Mouse (Mus musculus) kidney, embryonic 16.5 days (tissue): ENCODE measurements around the gene Fam198b. TPM values are rescaled to one million over a fixed set of nuclear protein-coding genes. Genes with fewer than 3 reads are reported as not detected.

Experiments
- ATAC-seq: fragments of 200-750 bp; cut with Nextera tagmentation; 2 replicates; pipeline ENCODE4 v1.8.0; 2017; ENCODE audit warnings: moderate TSS enrichment; ENCODE audit not compliant: low FRiP score, low TSS enrichment
- H3K27ac ChIP-seq: fragments of 300-500 bp; sonication (generic); 2 replicates; pipeline ENCODE4 v1.5.1; 2014; ENCODE audit warnings: low read length
- H3K27me3 ChIP-seq: fragments of 300-500 bp; sonication (generic); 2 replicates; pipeline ENCODE4 v1.6.1; 2014; ENCODE audit warnings: low read length, control low read depth, mixed read lengths; ENCODE audit not compliant: insufficient read depth
- H3K36me3 ChIP-seq: fragments of 300-500 bp; sonication (generic); 2 replicates; pipeline ENCODE4 v1.6.1; 2014; ENCODE audit warnings: low read length, control low read depth, mixed read lengths; ENCODE audit not compliant: insufficient read depth
- H3K4me1 ChIP-seq: fragments of 300-500 bp; sonication (generic); 2 replicates; pipeline ENCODE4 v1.6.1; 2014; ENCODE audit warnings: low read length, control low read depth, mixed read lengths; ENCODE audit not compliant: insufficient read depth
- H3K4me2 ChIP-seq: fragments of 300-500 bp; sonication (generic); replicated peaks from 2 replicates; pipeline ENCODE4 v1.6.1; 2014; ENCODE audit warnings: low read depth, low read length
- H3K4me3 ChIP-seq: fragments of 300-500 bp; sonication (generic); 2 replicates; pipeline ENCODE4 v1.5.1; 2014; ENCODE audit warnings: mild to moderate bottlenecking, low read length
- H3K9ac ChIP-seq: fragments of 300-500 bp; sonication (generic); replicated peaks from 2 replicates; pipeline ENCODE4 v1.6.1; 2014; ENCODE audit warnings: low read length
- H3K9me3 ChIP-seq: fragments of 300-500 bp; sonication (generic); 2 replicates; pipeline ENCODE4 v1.6.1; 2016; ENCODE audit warnings: low read length, control low read depth
- WGBS: fragments of 180-500 bp; shearing (Covaris S2); extraction: QIAGEN DNeasy Blood & Tissue Kit; methylation state at CpG from one replicate; pipeline ENCODE4 v1.1.7; 2014; 5-methylcytosine and 5-hydroxymethylcytosine counted together
- polyA plus RNA-seq: library from polyadenylated mRNA; unstranded; fragments of >200 nt; fragmentation: Nextera tagmentation; extraction: Ambion mirVana; gene quantifications from 2 replicates; pipeline ENCODE4 v1.2.1, GENCODE M21; 2015

Fam198b gene
- polyA plus RNA-seq, 1 experiment from 2014 or later: 13.0 TPM

GRCm38 (mm10) chr3:79852108-79852507 lies 32.2 kb upstream of the Fam198b start:
- no peak overlapping the region for H3K27ac ChIP-seq
- ATAC-seq: no peak
- 84% methylated on average over 3 of the region's 3 CpGs for WGBS
- H3K9ac ChIP-seq: no peak overlapping the region
- H3K36me3 ChIP-seq: no peaks in the 10 kb centered on the region
- no peaks in the 10 kb centered on the region for H3K27me3 ChIP-seq
- H3K4me3 ChIP-seq: no peak overlapping the region
- H3K4me2 ChIP-seq: no peak overlapping the region
- H3K9me3 ChIP-seq: no peaks in the 10 kb centered on the region
- no peaks in the 10 kb centered on the region for H3K4me1 ChIP-seq

- H3K9ac ChIP-seq: no peak within 1 kb of the TSS
- ATAC-seq: peak; percentile 59
- no peak within 1 kb of the TSS for H3K4me3 ChIP-seq
- no peaks in the 10 kb centered on the region for H3K36me3 ChIP-seq
- no peak within 1 kb of the TSS for H3K4me2 ChIP-seq
- H3K9me3 ChIP-seq: no peaks in the 10 kb centered on the region
- 52% methylated on average over 8 of the region's 8 CpGs for WGBS
- H3K27me3 ChIP-seq: no peaks in the 10 kb centered on the region
- no peak within 1 kb of the TSS for H3K27ac ChIP-seq
- no peaks in the 10 kb centered on the region for H3K4me1 ChIP-seq
Measured at GRCm38 (mm10) chr3:79852654-79853166, 31.6 kb upstream of the Fam198b start, which contains the start of gene Tmem144. Gene Tmem144 (minus strand): TSS chr3:79852773.

GRCm38 (mm10) chr3:79857780-79858179 lies 26.6 kb upstream of the Fam198b start:
- Histone ChIP-seq H3K4me1 (peaks cover 4% of the 10 kb centered on the region; the same call in 1 of the 2 replicates), H3K4me2 (no peak overlapping the region), H3K36me3 (no peaks in the 10 kb centered on the region), H3K27me3 (no peaks in the 10 kb centered on the region), H3K4me3 (no peak overlapping the region), H3K9me3 (no peaks in the 10 kb centered on the region), H3K9ac (no peak overlapping the region), H3K27ac (no peak overlapping the region)
- WGBS: 48% methylated on average over 5 of the region's 5 CpGs
- ATAC-seq: no peak

- Histone ChIP-seq H3K27me3 (no peaks in the 10 kb centered on the region), H3K36me3 (no peaks in the 10 kb centered on the region), H3K4me3 (no peak overlapping the region), H3K4me2 (no peak overlapping the region), H3K9ac (no peak overlapping the region), H3K4me1 (peaks cover 4% of the 10 kb centered on the region; the same call in 1 of the 2 replicates), H3K27ac (no peak overlapping the region), H3K9me3 (no peaks in the 10 kb centered on the region)
- WGBS: 88% methylated on average over 3 of the region's 3 CpGs
- ATAC-seq: no peak
Measured at GRCm38 (mm10) chr3:79858221-79858620, 26.1 kb upstream of the Fam198b start.

GRCm38 (mm10) chr3:79864824-79865223 lies 19.5 kb upstream of the Fam198b start:
- Histone ChIP-seq H3K4me2 (no peak overlapping the region), H3K9ac (no peak overlapping the region), H3K4me3 (no peak overlapping the region), H3K4me1 (no peaks in the 10 kb centered on the region), H3K36me3 (no peaks in the 10 kb centered on the region), H3K27me3 (no peaks in the 10 kb centered on the region), H3K27ac (no peak overlapping the region), H3K9me3 (no peaks in the 10 kb centered on the region)
- ATAC-seq: 0 out of 2 replicates have a peak, but pooled peaks have one; percentile 39
- WGBS: 46% methylated on average over 7 of the region's 7 CpGs

- 43% methylated on average over 3 of the region's 3 CpGs for WGBS
- H3K36me3 ChIP-seq: no peaks in the 10 kb centered on the region
- H3K9ac ChIP-seq: no peak overlapping the region
- H3K4me3 ChIP-seq: no peak overlapping the region
- H3K4me1 ChIP-seq: no peaks in the 10 kb centered on the region
- H3K4me2 ChIP-seq: no peak overlapping the region
- ATAC-seq: no peak
- no peaks in the 10 kb centered on the region for H3K9me3 ChIP-seq
- no peaks in the 10 kb centered on the region for H3K27me3 ChIP-seq
- no peak overlapping the region for H3K27ac ChIP-seq
Measured at GRCm38 (mm10) chr3:79866089-79866488, 18.2 kb upstream of the Fam198b start.

GRCm38 (mm10) chr3:79866526-79866925 lies 17.8 kb upstream of the Fam198b start:
- Histone ChIP-seq H3K9ac (no peak overlapping the region), H3K27me3 (no peaks in the 10 kb centered on the region), H3K27ac (no peak overlapping the region), H3K36me3 (no peaks in the 10 kb centered on the region), H3K9me3 (no peaks in the 10 kb centered on the region), H3K4me2 (no peak overlapping the region), H3K4me1 (no peaks in the 10 kb centered on the region), H3K4me3 (no peak overlapping the region)
- WGBS: 67% methylated on average over 9 of the region's 9 CpGs
- ATAC-seq: 0 out of 2 replicates have a peak, but pooled peaks have one; percentile 39

GRCm38 (mm10) chr3:79867121-79867709 lies 17.1 kb upstream of the Fam198b start:
- no peak overlapping the region for H3K27ac ChIP-seq
- no peaks in the 10 kb centered on the region for H3K27me3 ChIP-seq
- WGBS: 58% methylated on average over 1 of the region's 1 CpGs
- no peaks in the 10 kb centered on the region for H3K4me1 ChIP-seq
- no peak overlapping the region for H3K4me2 ChIP-seq
- no peak for ATAC-seq
- H3K4me3 ChIP-seq: no peak overlapping the region
- H3K9me3 ChIP-seq: no peaks in the 10 kb centered on the region
- no peaks in the 10 kb centered on the region for H3K36me3 ChIP-seq
- H3K9ac ChIP-seq: no peak overlapping the region

GRCm38 (mm10) chr3:79875471-79875870 lies 8.9 kb upstream of the Fam198b start:
- Histone ChIP-seq H3K36me3 (no peaks in the 10 kb centered on the region), H3K27ac (no peak overlapping the region), H3K4me3 (no peak overlapping the region), H3K4me1 (peaks cover 8% of the 10 kb centered on the region; the same call in 1 of the 2 replicates), H3K4me2 (no peak overlapping the region), H3K9ac (no peak overlapping the region), H3K9me3 (no peaks in the 10 kb centered on the region), H3K27me3 (no peaks in the 10 kb centered on the region)
- no peak for ATAC-seq
- 91% methylated on average over 5 of the region's 5 CpGs for WGBS

GRCm38 (mm10) chr3:79878350-79878749 lies 6.0 kb upstream of the Fam198b start:
- no peaks in the 10 kb centered on the region for H3K27me3 ChIP-seq
- ATAC-seq: peak; percentile 96
- H3K27ac ChIP-seq: no peak overlapping the region
- H3K9ac ChIP-seq: no peak overlapping the region
- H3K36me3 ChIP-seq: no peaks in the 10 kb centered on the region
- no peaks in the 10 kb centered on the region for H3K9me3 ChIP-seq
- H3K4me2 ChIP-seq: no peak overlapping the region
- WGBS: 50% methylated on average over 3 of the region's 3 CpGs
- no peak overlapping the region for H3K4me3 ChIP-seq
- H3K4me1 ChIP-seq: peaks cover 8% of the 10 kb centered on the region; the same call in 1 of the 2 replicates
